Mouse (Mus musculus): ENCODE measurements around the gene Sart1. TPM values are rescaled to one million over a fixed set of nuclear protein-coding genes. Genes with fewer than 3 reads are reported as not detected.

Sart1 gene
- polyA plus RNA-seq, 1 experiment: 27.7 TPM

DNA sequence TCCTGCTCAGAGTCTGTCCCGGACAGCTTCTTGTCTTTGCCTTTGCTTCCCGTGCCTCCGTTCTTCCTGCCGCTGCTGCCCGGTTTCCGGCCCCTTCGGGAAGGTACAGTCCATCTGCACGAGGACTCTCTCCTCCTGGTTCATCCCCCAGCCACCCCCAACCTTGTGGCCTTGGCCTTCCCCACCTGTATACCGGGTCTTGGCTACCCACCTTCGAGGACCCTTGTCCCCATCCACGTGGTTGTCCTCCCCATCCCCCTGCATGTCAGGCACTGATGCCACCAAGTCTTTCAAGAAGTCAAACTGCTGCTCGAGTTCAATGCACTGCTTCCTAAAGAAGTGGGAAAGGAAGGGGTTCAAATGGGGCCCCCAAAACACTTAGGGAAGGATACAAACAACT lies 35.1 kb upstream of the Sart1 start:
- Histone ChIP-seq H3K27ac (ENCODE audit: insufficient read depth, low read depth, low read length) (no peak overlapping the region), H3K4me3 (ENCODE audit: low read depth, low read length) (peak overlapping the region; percentile 93), H3K36me3 (ENCODE audit: control insufficient read depth, insufficient read depth, low read length) (peaks cover 30% of the 10 kb centered on the region), H3K27me3 (ENCODE audit: control insufficient read depth, insufficient read depth, low read length) (no peaks in the 10 kb centered on the region), H3K4me1 (ENCODE audit: control insufficient read depth, insufficient read depth, insufficient read length, low read length) (peaks cover 17% of the 10 kb centered on the region)
- 54% methylated on average over 12 of the region's 12 CpGs for WGBS
- TF ChIP-seq CTCF (IDR thresholded peaks at IDR 0.05; ENCODE audit: extremely low read depth, insufficient read length, insufficient replicate concordance, low read depth, low read length): no peak

DNA sequence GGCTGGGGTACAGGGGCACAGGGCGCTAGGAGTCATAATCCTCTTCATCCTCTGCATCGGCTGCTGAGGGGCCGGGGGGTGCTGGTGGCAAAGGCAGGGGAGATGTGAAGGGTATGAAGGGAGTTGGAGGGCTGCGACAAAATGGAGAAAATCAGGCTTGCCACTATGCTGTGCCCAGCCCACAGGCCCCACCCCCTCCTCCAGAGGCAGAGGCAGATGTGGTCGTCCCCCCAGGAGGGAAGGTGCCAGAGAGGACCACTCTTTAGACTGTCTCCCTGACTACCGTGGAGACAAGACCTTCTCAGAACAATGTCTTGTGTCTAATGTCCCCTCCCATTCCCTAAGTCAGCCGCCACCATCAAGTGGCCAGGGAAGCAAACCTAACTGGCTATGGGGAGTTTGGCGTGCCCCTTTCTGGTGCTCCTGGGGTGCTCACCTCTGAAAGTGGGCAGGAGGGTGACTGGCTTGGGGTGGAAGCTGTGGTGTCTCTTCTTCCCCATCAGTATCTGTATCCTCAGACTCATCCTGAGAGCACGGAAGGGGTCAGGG lies 34.5 kb upstream of the Sart1 start:
- H3K36me3 ChIP-seq (ENCODE audit: control insufficient read depth, insufficient read depth, low read length): peaks cover 34% of the 10 kb centered on the region
- H3K4me1 ChIP-seq (ENCODE audit: control insufficient read depth, insufficient read depth, insufficient read length, low read length): peaks cover 17% of the 10 kb centered on the region
- no peaks in the 10 kb centered on the region for H3K27me3 ChIP-seq (ENCODE audit: control insufficient read depth, insufficient read depth, low read length)
- H3K27ac ChIP-seq (ENCODE audit: insufficient read depth, low read depth, low read length): no peak overlapping the region
- no peak for TF ChIP-seq CTCF (IDR thresholded peaks at IDR 0.05; ENCODE audit: extremely low read depth, insufficient read length, insufficient replicate concordance, low read depth, low read length)
- no peak for TF ChIP-seq POLR2A (IDR thresholded peaks at IDR 0.05; ENCODE audit: low read depth, low read length)
- no peak overlapping the region; the same call in 1 of the 2 replicates for H3K4me3 ChIP-seq (ENCODE audit: low read depth, low read length)
- 81% methylated on average over 9 of the region's 9 CpGs for WGBS

DNA sequence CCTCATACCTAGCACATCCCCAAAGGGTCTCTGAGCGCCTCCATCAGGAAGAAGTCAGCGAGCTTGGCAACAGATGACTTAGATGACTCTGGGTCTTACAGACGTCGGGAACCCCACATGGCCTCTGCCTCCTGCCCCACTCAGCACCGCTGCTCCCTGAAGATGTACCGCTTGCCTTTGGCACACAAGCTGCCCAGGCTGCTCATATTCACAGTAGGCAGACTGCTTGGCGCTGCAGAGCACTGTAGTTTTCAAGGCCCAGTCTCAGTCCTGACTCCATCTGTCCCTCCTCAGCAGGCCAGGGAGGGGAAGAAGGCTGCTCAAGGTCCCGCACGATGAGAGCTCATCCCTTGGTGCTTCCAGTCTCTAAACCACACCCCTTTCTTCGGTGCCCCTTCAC lies 33.8 kb upstream of the Sart1 start:
- 86% methylated on average over 10 of the region's 10 CpGs for WGBS
- no peak for TF ChIP-seq CTCF (IDR thresholded peaks at IDR 0.05; ENCODE audit: extremely low read depth, insufficient read length, insufficient replicate concordance, low read depth, low read length)
- no peak for TF ChIP-seq POLR2A (IDR thresholded peaks at IDR 0.05; ENCODE audit: low read depth, low read length)

DNA sequence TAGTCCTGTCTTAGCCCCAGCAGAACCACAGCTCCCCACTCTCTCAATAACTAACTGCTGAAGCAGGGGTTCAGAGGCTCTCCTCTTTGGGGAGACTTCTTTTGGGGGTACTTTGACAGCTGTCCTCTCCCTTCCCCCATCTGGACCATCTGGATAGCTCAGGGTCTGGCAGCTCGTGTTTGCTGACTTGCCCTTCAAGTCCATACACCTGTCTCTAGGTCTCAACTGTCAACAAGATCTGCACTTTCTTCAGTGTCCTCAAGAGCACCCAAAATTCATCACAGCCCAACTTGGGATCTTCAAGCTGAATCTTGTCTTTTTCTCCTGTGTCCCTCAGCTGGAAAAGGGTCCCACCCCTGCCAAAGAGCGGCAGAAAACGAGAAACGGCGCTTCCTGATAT lies 33.3 kb upstream of the Sart1 start:
- no peaks in the 10 kb centered on the region for H3K27me3 ChIP-seq (ENCODE audit: control insufficient read depth, insufficient read depth, low read length)
- H3K27ac ChIP-seq (ENCODE audit: insufficient read depth, low read depth, low read length): no peak overlapping the region
- peaks cover 36% of the 10 kb centered on the region for H3K36me3 ChIP-seq (ENCODE audit: control insufficient read depth, insufficient read depth, low read length)
- 85% methylated on average over 5 of the region's 5 CpGs for WGBS
- H3K4me3 ChIP-seq (ENCODE audit: low read depth, low read length): no peak overlapping the region
- TF ChIP-seq POLR2A (IDR thresholded peaks at IDR 0.05; ENCODE audit: low read depth, low read length) (no peak), CTCF (IDR thresholded peaks at IDR 0.05; ENCODE audit: extremely low read depth, insufficient read length, insufficient replicate concordance, low read depth, low read length) (no peak)
- peaks cover 17% of the 10 kb centered on the region for H3K4me1 ChIP-seq (ENCODE audit: control insufficient read depth, insufficient read depth, insufficient read length, low read length)

More for the DNA sequence above, 33.8 kb upstream of the Sart1 start:
- Histone ChIP-seq H3K27me3 (ENCODE audit: control insufficient read depth, insufficient read depth, low read length) (no peaks in the 10 kb centered on the region), H3K4me3 (ENCODE audit: low read depth, low read length) (no peak overlapping the region), H3K36me3 (ENCODE audit: control insufficient read depth, insufficient read depth, low read length) (peaks cover 37% of the 10 kb centered on the region), H3K27ac (ENCODE audit: insufficient read depth, low read depth, low read length) (no peak overlapping the region), H3K4me1 (ENCODE audit: control insufficient read depth, insufficient read depth, insufficient read length, low read length) (peaks cover 17% of the 10 kb centered on the region)

DNA sequence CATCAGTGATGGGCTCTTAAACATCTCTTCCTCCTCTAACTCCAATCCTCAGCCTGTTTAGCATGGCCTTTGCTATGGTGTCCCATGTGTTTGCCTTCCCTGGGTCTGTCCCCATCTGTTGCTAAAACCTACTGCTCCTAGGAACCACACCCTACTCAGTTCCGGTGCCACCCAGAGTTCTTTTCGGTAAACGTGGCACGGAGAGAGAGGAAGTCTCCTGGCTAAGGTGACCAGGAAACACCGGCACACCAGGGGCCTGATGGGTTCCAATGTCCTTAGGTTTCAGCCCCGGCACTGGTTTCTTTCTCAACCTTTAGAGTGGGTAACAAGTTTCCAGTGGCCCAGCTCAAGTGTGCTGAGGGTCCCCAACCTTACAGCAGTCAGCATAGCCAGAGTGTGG lies 32.1 kb upstream of the Sart1 start:
- peaks cover 31% of the 10 kb centered on the region for H3K36me3 ChIP-seq (ENCODE audit: control insufficient read depth, insufficient read depth, low read length)
- H3K27ac ChIP-seq (ENCODE audit: insufficient read depth, low read depth, low read length): no peak overlapping the region
- no peak overlapping the region for H3K4me3 ChIP-seq (ENCODE audit: low read depth, low read length)
- no peak for TF ChIP-seq CTCF (IDR thresholded peaks at IDR 0.05; ENCODE audit: extremely low read depth, insufficient read length, insufficient replicate concordance, low read depth, low read length)
- no peak for TF ChIP-seq POLR2A (IDR thresholded peaks at IDR 0.05; ENCODE audit: low read depth, low read length)
- no peaks in the 10 kb centered on the region for H3K27me3 ChIP-seq (ENCODE audit: control insufficient read depth, insufficient read depth, low read length)
- peaks cover 6% of the 10 kb centered on the region for H3K4me1 ChIP-seq (ENCODE audit: control insufficient read depth, insufficient read depth, insufficient read length, low read length)
- 85% methylated on average over 6 of the region's 6 CpGs for WGBS

DNA sequence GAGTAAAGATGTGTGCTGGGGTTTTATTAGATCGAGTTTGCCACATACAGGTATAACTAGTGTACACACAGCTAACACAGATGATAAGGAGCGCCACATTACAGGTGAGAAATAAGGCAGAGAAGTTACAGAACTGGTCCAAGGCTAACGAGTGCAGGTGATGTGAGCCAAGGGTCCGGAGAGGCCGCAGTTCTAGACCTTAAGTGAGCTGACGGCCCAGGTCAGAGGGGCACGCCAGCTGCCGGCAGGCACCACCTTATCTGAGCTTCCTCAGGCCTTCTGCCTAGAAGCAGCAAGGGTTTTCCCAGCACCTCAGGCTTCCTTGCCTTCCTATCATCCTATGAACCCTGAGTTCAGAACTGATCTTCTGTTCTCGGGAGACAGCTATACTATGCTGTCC lies 31.1 kb upstream of the Sart1 start:
- 88% methylated on average over 9 of the region's 9 CpGs for WGBS

DNA sequence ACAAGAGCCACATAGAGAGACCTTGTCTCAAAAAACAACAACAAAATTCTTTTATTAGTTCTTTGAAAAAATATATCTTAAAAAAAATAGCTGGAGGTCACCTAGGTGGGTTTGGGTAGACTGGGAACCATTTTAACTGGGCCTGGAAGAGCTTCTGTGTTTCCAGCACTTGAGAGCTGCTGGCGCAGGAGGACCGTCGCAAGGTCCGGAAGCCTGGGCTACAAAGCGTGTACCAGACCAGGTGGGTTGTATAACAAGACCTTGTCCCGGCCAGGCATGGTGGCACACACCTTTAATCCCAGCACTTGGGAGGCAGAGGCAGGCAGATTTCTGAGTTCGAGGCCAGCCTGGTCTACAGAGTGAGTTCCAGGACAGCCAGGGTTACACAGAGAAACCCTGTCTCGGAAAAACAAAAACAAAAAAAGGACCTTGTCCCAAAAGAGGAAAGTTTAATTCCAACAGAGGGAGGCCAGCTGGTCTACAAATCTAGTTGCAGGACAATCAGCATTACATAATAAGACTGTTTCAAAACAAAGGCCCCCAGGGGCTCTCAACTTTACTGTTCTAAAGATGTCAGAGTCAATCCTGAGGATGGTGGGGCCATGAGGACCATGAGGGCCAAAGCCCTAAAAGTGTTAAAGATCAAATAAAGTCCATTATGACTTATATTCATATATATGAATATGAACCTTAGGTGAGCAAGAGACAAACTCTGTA lies 30.4 kb upstream of the Sart1 start:
- TF ChIP-seq CTCF (IDR thresholded peaks at IDR 0.05; ENCODE audit: extremely low read depth, insufficient read length, insufficient replicate concordance, low read depth, low read length) (no peak), POLR2A (IDR thresholded peaks at IDR 0.05; ENCODE audit: low read depth, low read length) (no peak)
- 95% methylated on average over 8 of the region's 8 CpGs for whole genome bisulfite sequencing

More for the DNA sequence above, 31.1 kb upstream of the Sart1 start:
- H3K27ac ChIP-seq (ENCODE audit: insufficient read depth, low read depth, low read length): no peak overlapping the region
- H3K27me3 ChIP-seq (ENCODE audit: control insufficient read depth, insufficient read depth, low read length): no peaks in the 10 kb centered on the region
- H3K36me3 ChIP-seq (ENCODE audit: control insufficient read depth, insufficient read depth, low read length): peaks cover 31% of the 10 kb centered on the region
- no peak overlapping the region for H3K4me3 ChIP-seq (ENCODE audit: low read depth, low read length)
- no peak for TF ChIP-seq POLR2A (IDR thresholded peaks at IDR 0.05; ENCODE audit: low read depth, low read length)
- no peak for TF ChIP-seq CTCF (IDR thresholded peaks at IDR 0.05; ENCODE audit: extremely low read depth, insufficient read length, insufficient replicate concordance, low read depth, low read length)
- H3K4me1 ChIP-seq (ENCODE audit: control insufficient read depth, insufficient read depth, insufficient read length, low read length): peaks cover 8% of the 10 kb centered on the region

More for the DNA sequence above, 30.4 kb upstream of the Sart1 start:
- Histone ChIP-seq H3K36me3 (ENCODE audit: control insufficient read depth, insufficient read depth, low read length) (peaks cover 31% of the 10 kb centered on the region), H3K27ac (ENCODE audit: insufficient read depth, low read depth, low read length) (no peak overlapping the region), H3K27me3 (ENCODE audit: control insufficient read depth, insufficient read depth, low read length) (no peaks in the 10 kb centered on the region), H3K4me1 (ENCODE audit: control insufficient read depth, insufficient read depth, insufficient read length, low read length) (peaks cover 6% of the 10 kb centered on the region), H3K4me3 (ENCODE audit: low read depth, low read length) (no peak overlapping the region)

Measured in small intestine, adult 2 months (tissue).